Comparison of ENCODE assay signal across 24 mouse cellular contexts in genomic region chr14:30474416-30474815, GRCm38 (mm10). TPM values are rescaled to one million over a fixed set of nuclear protein-coding genes. Genes with fewer than 3 reads are reported as not detected.
DNase-seq lines count a peak whose midpoint lies in the region; ATAC-seq and TF ChIP-seq lines count a peak whose summit lies in the region.
"Had no signal": no experiment of that assay in that cellular context is flagged by ENCODE, and none has a peak within 500 bp of the region (broad histone marks: within the 10 kb centered on the region; RNA-seq: fewer than 3 reads in every experiment).

No protein-coding gene starts in this region.

- H3K27ac ChIP-seq in kidney, embryonic 16.5 days (ENCODE audit: low read length) = no peak overlapping the region
- no peak overlapping the region for H3K27ac ChIP-seq in kidney, postnatal 0 days
- no peak overlapping the region for H3K27ac ChIP-seq in forebrain, embryonic 16.5 days (ENCODE audit: low read length)
- H3K27ac ChIP-seq: embryonic facial prominence, embryonic 12.5 days; embryonic facial prominence, embryonic 15.5 days; heart, adult 2 months; heart, embryonic 10.5 days; heart, embryonic 13.5 days; hindbrain, embryonic 14.5 days had no signal

- ATAC-seq in kidney, embryonic 16.5 days (ENCODE audit: low FRiP score, low TSS enrichment) = no peak
- no peak for ATAC-seq in kidney, postnatal 0 days (replicated peaks; ENCODE audit: low FRiP score, low read depth)
- ATAC-seq in forebrain, embryonic 16.5 days = no peak
- ATAC-seq: CD4-positive, CD25-positive, alpha-beta regulatory T cell, adult 4 months; forebrain, embryonic 14.5 days had no signal

- no peaks in the 10 kb centered on the region for H3K36me3 ChIP-seq in kidney, embryonic 16.5 days (ENCODE audit: insufficient read depth, low read length)
- H3K36me3 ChIP-seq in kidney, postnatal 0 days (ENCODE audit: insufficient read depth, low read length) = no peaks in the 10 kb centered on the region
- no peaks in the 10 kb centered on the region for H3K36me3 ChIP-seq in forebrain, embryonic 16.5 days (ENCODE audit: control insufficient read depth, insufficient read depth)
- H3K36me3 ChIP-seq: embryonic facial prominence, embryonic 12.5 days; embryonic facial prominence, embryonic 15.5 days; heart, embryonic 10.5 days; heart, embryonic 13.5 days had no signal

- 0 out of 2 replicates have a peak, but pooled peaks cover 3% of the 10 kb centered on the region for H3K4me1 ChIP-seq in kidney, embryonic 16.5 days (ENCODE audit: insufficient read depth, low read length)
- H3K4me1 ChIP-seq in kidney, postnatal 0 days (replicated peaks; ENCODE audit: insufficient read depth, low read length) = no peaks in the 10 kb centered on the region
- no peaks in the 10 kb centered on the region for H3K4me1 ChIP-seq in forebrain, embryonic 16.5 days (replicated peaks; ENCODE audit: control insufficient read depth, insufficient read depth, low read length)
- H3K4me1 ChIP-seq: embryonic facial prominence, embryonic 12.5 days; embryonic facial prominence, embryonic 15.5 days had no signal

- TF ChIP-seq CTCF in kidney, postnatal 0 days (IDR thresholded peaks at IDR 0.05; ENCODE audit: low read depth) = no peak

- H3K4me3 ChIP-seq in kidney, embryonic 16.5 days (ENCODE audit: low read length) = no peak overlapping the region
- H3K4me3 ChIP-seq in kidney, postnatal 0 days (replicated peaks; ENCODE audit: low read depth, low read length) = no peak overlapping the region
- no peak overlapping the region for H3K4me3 ChIP-seq in forebrain, embryonic 16.5 days (replicated peaks; ENCODE audit: low read length)
- H3K4me3 ChIP-seq: embryonic facial prominence, embryonic 12.5 days; embryonic facial prominence, embryonic 15.5 days; heart, adult 2 months; heart, embryonic 10.5 days; heart, embryonic 13.5 days had no signal

- no peaks in the 10 kb centered on the region for H3K9me3 ChIP-seq in kidney, embryonic 16.5 days (ENCODE audit: low read length)
- no peaks in the 10 kb centered on the region for H3K9me3 ChIP-seq in kidney, postnatal 0 days (replicated peaks; ENCODE audit: low read length)
- H3K9me3 ChIP-seq in forebrain, embryonic 16.5 days (ENCODE audit: control insufficient read depth, low read length) = no peaks in the 10 kb centered on the region
- H3K9me3 ChIP-seq: embryonic facial prominence, embryonic 12.5 days; embryonic facial prominence, embryonic 15.5 days; heart, embryonic 10.5 days; heart, embryonic 13.5 days had no signal

- no peak overlapping the region for H3K9ac ChIP-seq in kidney, embryonic 16.5 days (replicated peaks; ENCODE audit: low read length)
- H3K9ac ChIP-seq in kidney, postnatal 0 days (ENCODE audit: low read depth, low read length) = no peak overlapping the region
- H3K9ac ChIP-seq in forebrain, embryonic 16.5 days (replicated peaks; ENCODE audit: low read depth, low read length) = no peak overlapping the region
- H3K9ac ChIP-seq: embryonic facial prominence, embryonic 12.5 days; embryonic facial prominence, embryonic 15.5 days; heart, embryonic 13.5 days; hindbrain, embryonic 14.5 days had no signal

- peak; percentile 27 to 38 for DNase-seq in kidney, adult 8-10 months
- DNase-seq in kidney, postnatal 0 days (ENCODE audit: low spot score) = peak; percentile 28
- peak; percentile 27 to 59 for DNase-seq in kidney, postnatal 25 days
- DNase-seq in urinary bladder, postnatal 25 days (ENCODE audit: low spot score) = no peak
- DNase-seq: adrenal gland, adult 2 months; adrenal gland, postnatal 14 days; cerebellum, adult 11 months; cerebellum, adult 2 months; cerebellum, adult 9-11 months; cerebellum, postnatal 25 days; gastrocnemius, postnatal 36 days; heart, adult 2 months; heart, postnatal 14 days; heart, postnatal 4 days had no signal

- 51% methylated on average over 6 of the region's 6 CpGs for WGBS in kidney, embryonic 16.5 days
- 51% methylated on average over 6 of the region's 6 CpGs for WGBS in kidney, postnatal 0 days
- WGBS in forebrain, embryonic 16.5 days = 84% methylated on average over 6 of the region's 6 CpGs

- H3K4me2 ChIP-seq in kidney, embryonic 16.5 days (replicated peaks; ENCODE audit: low read depth, low read length) = no peak overlapping the region
- H3K4me2 ChIP-seq in kidney, postnatal 0 days (ENCODE audit: low read length) = no peak overlapping the region
- no peak overlapping the region for H3K4me2 ChIP-seq in forebrain, embryonic 16.5 days (ENCODE audit: low read length)
- H3K4me2 ChIP-seq: embryonic facial prominence, embryonic 12.5 days; embryonic facial prominence, embryonic 15.5 days; heart, embryonic 13.5 days; hindbrain, embryonic 14.5 days had no signal

- no peaks in the 10 kb centered on the region for H3K27me3 ChIP-seq in kidney, embryonic 16.5 days (ENCODE audit: insufficient read depth, low read length)
- no peaks in the 10 kb centered on the region for H3K27me3 ChIP-seq in kidney, postnatal 0 days (ENCODE audit: insufficient read depth, low read length)
- H3K27me3 ChIP-seq in forebrain, embryonic 16.5 days (replicated peaks; ENCODE audit: control insufficient read depth, insufficient read depth, low read length) = no peaks in the 10 kb centered on the region; the same call in 1 of the 2 replicates
- H3K27me3 ChIP-seq: embryonic facial prominence, embryonic 12.5 days; embryonic facial prominence, embryonic 15.5 days; heart, embryonic 13.5 days had no signal

RNA-seq across cellular contexts. Expression of gene Dcp1a, which starts 4.9 kb away (rescaled TPM):
- 28.3 and 32.1 TPM in 2 replicates for polyA plus RNA-seq in kidney, embryonic 16.5 days (2015; fragmentation: Nextera tagmentation; extraction: Ambion mirVana)
- 10.9 and 11.4 TPM in 2 replicates for polyA plus RNA-seq in kidney, postnatal 0 days (2015; fragmentation: Nextera tagmentation; extraction: Ambion mirVana)
- polyA plus RNA-seq in forebrain, embryonic 16.5 days (2015; fragmentation: Nextera tagmentation; extraction: Ambion mirVana) = 18.8 and 23.1 TPM in 2 replicates

RNA-seq across cellular contexts. Expression of gene Cacna1d, which starts 16.8 kb away (rescaled TPM):
- 3.0 and 3.3 TPM in 2 replicates for polyA plus RNA-seq in kidney, embryonic 16.5 days (2015; fragmentation: Nextera tagmentation; extraction: Ambion mirVana)
- 2.8 and 3.0 TPM in 2 replicates for polyA plus RNA-seq in kidney, postnatal 0 days (2015; fragmentation: Nextera tagmentation; extraction: Ambion mirVana)
- polyA plus RNA-seq in forebrain, embryonic 16.5 days (2015; fragmentation: Nextera tagmentation; extraction: Ambion mirVana) = 6.2 and 9.5 TPM in 2 replicates
- polyA plus RNA-seq: C2C12 had no signal
